ENCODE assay signal across 14 mouse cellular contexts in the genomic region with DNA sequence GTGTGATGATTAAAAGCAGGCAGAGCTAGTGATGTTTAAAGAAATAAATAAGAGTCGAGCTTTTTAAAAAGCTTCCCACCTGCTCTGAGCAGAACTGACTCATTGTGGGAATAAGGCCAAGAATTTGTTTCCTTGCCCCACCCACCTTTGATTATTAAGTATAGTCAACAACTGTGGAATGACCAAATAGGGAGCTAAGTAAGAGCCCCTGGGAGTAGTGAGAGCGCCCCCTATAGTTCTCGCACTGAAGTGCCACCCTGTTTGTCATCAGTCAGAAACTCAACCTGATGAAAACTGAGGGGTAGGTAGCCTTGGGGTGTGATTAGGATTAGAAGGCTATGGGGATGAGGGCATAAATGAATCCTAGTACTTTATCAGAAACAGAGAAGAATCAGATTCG. TPM values are rescaled to one million over a fixed set of nuclear protein-coding genes. Genes with fewer than 3 reads are reported as not detected.
A peak's percentile ranks its signal among the peaks of the same experiment; 100 is the strongest.
DNase-seq lines count a peak whose midpoint lies in the region; ATAC-seq and TF ChIP-seq lines count a peak whose summit lies in the region.
"Had no signal": no experiment of that assay in that cellular context is flagged by ENCODE, and none has a peak within 500 bp of the region (broad histone marks: within the 10 kb centered on the region; RNA-seq: fewer than 3 reads in every experiment).

No protein-coding gene starts in this region.

- no peaks in the 10 kb centered on the region for H3K9me3 ChIP-seq in MEL (replicated peaks; ENCODE audit: insufficient read depth, low read length)

- H3K27me3 ChIP-seq in liver, adult 2 months (ENCODE audit: control insufficient read depth, insufficient read depth, low read length) = no peaks in the 10 kb centered on the region
- no peaks in the 10 kb centered on the region; a peak in 1 of 4 replicates for H3K27me3 ChIP-seq in MEL (ENCODE audit: control insufficient read depth in 1 of 2, insufficient read depth in 2 of 2, low read length in 2 of 2)

- TF ChIP-seq POLR2A in liver, adult 2 months (IDR thresholded peaks at IDR 0.05; ENCODE audit: extremely low read depth, insufficient read depth, low read length) = no peak
- no peak for TF ChIP-seq POLR2A in MEL (IDR thresholded peaks at IDR 0.05; ENCODE audit: control insufficient read depth in 1 of 2, insufficient read depth in 1 of 2, low read depth in 1 of 2, low read length in 2 of 2, poor library complexity in 1 of 2)

- H3K4me1 ChIP-seq in liver, adult 2 months (ENCODE audit: control insufficient read depth, insufficient read depth, low read length) = no peaks in the 10 kb centered on the region
- peaks cover 0 to 5% of the 10 kb centered on the region in 2 experiments; a peak in 2 of 4 replicates for H3K4me1 ChIP-seq in MEL (ENCODE audit: control insufficient read depth in 1 of 2, insufficient read depth in 2 of 2, low read length in 2 of 2)

- no peak for TF ChIP-seq EP300 in MEL (IDR thresholded peaks at IDR 0.05; ENCODE audit: low read depth in 1 of 2, low read length in 2 of 2)

- 35% methylated on average over 4 of the region's 4 CpGs for WGBS in liver, adult 2 months

- TF ChIP-seq RAD21 in MEL (IDR thresholded peaks at IDR 0.05; ENCODE audit: low read depth, low read length) = peak; percentile 17

- peak; percentile 24 for DNase-seq in adrenal gland, postnatal 25 days
- no peak for DNase-seq in adrenal gland, postnatal 4 days (ENCODE audit: low spot score in 2 of 2)
- no peak for DNase-seq in liver, adult 2 months (ENCODE audit: extremely low read depth, low read depth, low spot score)
- no peak for DNase-seq in liver
- DNase-seq in MEL (ENCODE audit: low read depth, low spot score) = peak; percentile 61
- DNase-seq in lung, postnatal 14 days = peak; percentile 35
- no peak for DNase-seq in gastrocnemius, postnatal 36 days
- DNase-seq: cerebellum, postnatal 25 days; kidney, postnatal 14 days had no signal

- H3K79me2 ChIP-seq in liver, adult 2 months (ENCODE audit: control insufficient read depth, insufficient read depth, low read length) = no peaks in the 10 kb centered on the region
- no peaks in the 10 kb centered on the region for H3K79me2 ChIP-seq in MEL (ENCODE audit: control insufficient read depth, insufficient read depth, low read length, poor library complexity)

- TF ChIP-seq CTCF in liver, adult 2 months (IDR thresholded peaks at IDR 0.05; ENCODE audit: low read depth, low read length) = peak; percentile 34; the same call in 1 of the 2 replicates
- TF ChIP-seq CTCF in MEL (IDR thresholded peaks at IDR 0.05 in 2 of 3, conservative IDR thresholded peaks at IDR 0.05 in 1 of 3; ENCODE audit: control insufficient read depth in 1 of 3, insufficient read depth in 1 of 3, low read depth in 2 of 3, low read length in 3 of 3, poor library complexity in 1 of 3, severe bottlenecking in 1 of 3) = peak; percentile 70 to 81 (median 72)

- intact Hi-C loops in gastrocnemius, postnatal 36 days (cut with DNase I) = no loop called here

- H3K9ac ChIP-seq in liver, adult 2 months (ENCODE audit: low read depth, low read length) = no peak overlapping the region
- H3K9ac ChIP-seq in MEL (ENCODE audit: control insufficient read depth, low read depth, low read length, poor library complexity, severe bottlenecking) = no peak overlapping the region

- no peak overlapping the region for H3K4me3 ChIP-seq in liver, adult 2 months (ENCODE audit: insufficient read depth, low read depth, low read length)
- no peak overlapping the region for H3K4me3 ChIP-seq in MEL (ENCODE audit: control insufficient read depth in 1 of 2, insufficient read depth in 1 of 2, low read depth in 2 of 2, low read length in 2 of 2)

- no peak overlapping the region for H3K27ac ChIP-seq in liver, adult 2 months (replicated peaks; ENCODE audit: insufficient read depth, low read depth, low read length)
- no peak overlapping the region for H3K27ac ChIP-seq in MEL (ENCODE audit: control insufficient read depth, low read depth, low read length)

- H3K36me3 ChIP-seq in liver, adult 2 months (ENCODE audit: control insufficient read depth, insufficient read depth, low read length) = no peaks in the 10 kb centered on the region
- H3K36me3 ChIP-seq in MEL (ENCODE audit: control insufficient read depth in 1 of 2, insufficient read depth in 2 of 2, low read length in 2 of 2) = no peaks in the 10 kb centered on the region

- ATAC-seq in inflammation-experienced regulatory T-cells, adult 6 months = no peak

TF ChIP-seq in MEL, 35 proteins besides CTCF, POLR2A, EP300 and RAD21:
- TF ChIP-seq MAFK (IDR thresholded peaks at IDR 0.05; ENCODE audit: borderline replicate concordance, low read depth, low read length) (no peak), SMC3 (IDR thresholded peaks at IDR 0.05; ENCODE audit: low read depth, low read length) (peak; percentile 22; the same call in 1 of the 2 replicates)
TF ChIP-seq in MEL: peak in this region for 1.

RNA-seq across cellular contexts. Expression of gene Ms4a10, which starts 1.8 kb away (rescaled TPM):
- total RNA-seq in adrenal gland, postnatal 25 days (2021) = 30.9 and 39.3 TPM in 2 replicates
- total RNA-seq in adrenal gland, postnatal 4 days (2021) = 10 to 100 TPM; 15.6 to 15.9 TPM
- not detected in 2 replicates for total RNA-seq in liver, adult 2 months (2014; rRNA removed)
- not detected in 2 replicates for polyA plus RNA-seq in liver, adult 2 months (2012; rRNA removed)
- total RNA-seq in MEL (2012; rRNA removed) = not detected in 2 replicates
- polyA plus RNA-seq in MEL (2012; ENCODE audit: insufficient read depth in 1 of 2, insufficient read length in 2 of 2, low read depth in 1 of 2, low replicate concordance in 2 of 2, missing spikeins in 1 of 2) = not detected
- not detected for polyA plus RNA-seq in inflammation-experienced regulatory T-cells, adult 6 months (2017; shearing (Covaris generic))
- total RNA-seq in gastrocnemius, postnatal 36 days (2021) = not detected
- total RNA-seq: neutrophil, adult 5-6 weeks had no signal

RNA-seq across cellular contexts. Expression of gene Ms4a15, which starts 16.7 kb away (rescaled TPM):
- total RNA-seq in adrenal gland, postnatal 25 days (2021) = not detected in 2 replicates
- under 1 TPM in 1 of 2 experiments, not detected in 1; 0.51 TPM for total RNA-seq in adrenal gland, postnatal 4 days (2021)
- total RNA-seq in liver, adult 2 months (2014; rRNA removed) = not detected in 2 replicates
- polyA plus RNA-seq in liver, adult 2 months (2012; rRNA removed) = not detected in 2 replicates
- not detected in 2 replicates for total RNA-seq in MEL (2012; rRNA removed)
- not detected for polyA plus RNA-seq in MEL (2012; ENCODE audit: insufficient read depth in 1 of 2, insufficient read length in 2 of 2, low read depth in 1 of 2, low replicate concordance in 2 of 2, missing spikeins in 1 of 2)
- polyA plus RNA-seq in inflammation-experienced regulatory T-cells, adult 6 months (2017; shearing (Covaris generic)) = not detected
- not detected for total RNA-seq in gastrocnemius, postnatal 36 days (2021)
- total RNA-seq: neutrophil, adult 5-6 weeks had no signal
- polyA plus RNA-seq: gonadal fat pad, adult 2 months; liver, embryonic 16.5 days; stomach, embryonic 16.5 days had no signal

RNA-seq across cellular contexts. Expression of gene Ccdc86, which starts 27.3 kb away (rescaled TPM):
- total RNA-seq in adrenal gland, postnatal 25 days (2021) = 14.5 and 16.7 TPM in 2 replicates
- total RNA-seq in adrenal gland, postnatal 4 days (2021) = 10 to 100 TPM; 15.4 to 18.5 TPM
- total RNA-seq in liver, adult 2 months (2014; rRNA removed) = 1.2 and 1.3 TPM in 2 replicates
- 4.3 and 4.4 TPM in 2 replicates for polyA plus RNA-seq in liver, adult 2 months (2012; rRNA removed)
- total RNA-seq in MEL (2012; rRNA removed) = 20.2 and 29.5 TPM in 2 replicates
- 10 to 100 TPM in 1 of 2 experiments, not detected in 1; 50.9 TPM for polyA plus RNA-seq in MEL (2012; ENCODE audit: insufficient read depth in 1 of 2, insufficient read length in 2 of 2, low read depth in 1 of 2, low replicate concordance in 2 of 2, missing spikeins in 1 of 2)
- 1 to 10 TPM; 7.7 to 9.0 (median 7.9) TPM for polyA plus RNA-seq in inflammation-experienced regulatory T-cells, adult 6 months (2017; shearing (Covaris generic))
- total RNA-seq in gastrocnemius, postnatal 36 days (2021) = 10 to 100 TPM; 14.7 to 15.2 TPM

RNA-seq across cellular contexts. Expression of gene Ptgdr2, which starts 39.4 kb away (rescaled TPM):
- 0.12 and 0.48 TPM in 2 replicates for total RNA-seq in adrenal gland, postnatal 25 days (2021)
- total RNA-seq in adrenal gland, postnatal 4 days (2021) = under 1 TPM in 1 of 2 experiments, not detected in 1; 0.23 TPM
- total RNA-seq in liver, adult 2 months (2014; rRNA removed) = not detected in 2 replicates
- not detected in 2 replicates for polyA plus RNA-seq in liver, adult 2 months (2012; rRNA removed)
- total RNA-seq in MEL (2012; rRNA removed) = 0.33 and 0.46 TPM in 2 replicates
- under 1 TPM in 1 of 2 experiments, not detected in 1; 0.31 TPM for polyA plus RNA-seq in MEL (2012; ENCODE audit: insufficient read depth in 1 of 2, insufficient read length in 2 of 2, low read depth in 1 of 2, low replicate concordance in 2 of 2, missing spikeins in 1 of 2)
- polyA plus RNA-seq in inflammation-experienced regulatory T-cells, adult 6 months (2017; shearing (Covaris generic)) = under 1 TPM in 1 of 3 experiments, not detected in 2; 0.22 TPM
- not detected for total RNA-seq in gastrocnemius, postnatal 36 days (2021)
- polyA plus RNA-seq: stomach, embryonic 16.5 days had no signal

RNA-seq across cellular contexts. Expression of gene Ms4a18, which starts 41.5 kb away (rescaled TPM):
- not detected in 2 replicates for total RNA-seq in adrenal gland, postnatal 25 days (2021)
- not detected for total RNA-seq in adrenal gland, postnatal 4 days (2021)
- not detected in 2 replicates for total RNA-seq in liver, adult 2 months (2014; rRNA removed)
- polyA plus RNA-seq in liver, adult 2 months (2012; rRNA removed) = not detected in 2 replicates
- total RNA-seq in MEL (2012; rRNA removed) = not detected in 2 replicates
- polyA plus RNA-seq in MEL (2012; ENCODE audit: insufficient read depth in 1 of 2, insufficient read length in 2 of 2, low read depth in 1 of 2, low replicate concordance in 2 of 2, missing spikeins in 1 of 2) = not detected
- polyA plus RNA-seq in inflammation-experienced regulatory T-cells, adult 6 months (2017; shearing (Covaris generic)) = not detected
- total RNA-seq in gastrocnemius, postnatal 36 days (2021) = not detected
- total RNA-seq: neutrophil, adult 5-6 weeks had no signal
- polyA plus RNA-seq: gonadal fat pad, adult 2 months had no signal

Comparison
In these comparisons a context has a peak if more than half of its experiments do, and no peak if none do; other contexts are left out.
1. DNase-seq: peak in adrenal gland, postnatal 25 days (single experiment), MEL (single experiment) and lung, postnatal 14 days (single experiment); none in adrenal gland, postnatal 4 days (0 of 2), liver, adult 2 months (single experiment), liver (single experiment) and gastrocnemius, postnatal 36 days (0 of 2).
2. RNA of gene Ms4a10, which starts 1.8 kb away (total RNA-seq): 30.9 to 39.3 TPM in adrenal gland, postnatal 25 days and 15.6 to 15.9 TPM in adrenal gland, postnatal 4 days; not detected in liver, adult 2 months, not detected in MEL and not detected in gastrocnemius, postnatal 36 days; every median in the first group is over 10 times any median in the second.